Mouse (Mus musculus) inflammation-experienced regulatory T-cells, adult 6 months (primary cell): ENCODE measurements around the gene Cflar. TPM values are rescaled to one million over a fixed set of nuclear protein-coding genes. Genes with fewer than 3 reads are reported as not detected.

Experiments
- ATAC-seq: one replicate; pipeline ENCODE4 v1.8.0; 2017
- polyA plus RNA-seq, 3 experiments: library from polyadenylated mRNA; unstranded; fragments of 100-300 nt; shearing (Covaris generic); gene quantifications; one replicate each; pipeline ENCODE4 v1.2.1; 2017

Cflar gene
- polyA plus RNA-seq, 3 experiments from 2014 or later = 124 to 177 (median 175) TPM

GRCm38 (mm10) chr1:58712076-58713061 lies 1.1 kb downstream of the Cflar start:
- ATAC-seq = peak; percentile 67

- ATAC-seq = no peak
These were observed 2.0 kb downstream of the Cflar start for GRCm38 (mm10) chr1:58713081-58713892.

GRCm38 (mm10) chr1:58713893-58714231 lies 2.6 kb downstream of the Cflar start:
- ATAC-seq = no peak

GRCm38 (mm10) chr1:58714361-58714760 lies 3.1 kb downstream of the Cflar start:
- ATAC-seq = no peak

GRCm38 (mm10) chr1:58715536-58715935 lies 4.2 kb downstream of the Cflar start:
- no peak for ATAC-seq

- ATAC-seq = no peak
These were observed 5.0 kb downstream of the Cflar start for GRCm38 (mm10) chr1:58716162-58716882.

GRCm38 (mm10) chr1:58716883-58717220 lies 5.5 kb downstream of the Cflar start:
- ATAC-seq = no peak

GRCm38 (mm10) chr1:58717589-58718270 lies 6.4 kb downstream of the Cflar start:
- ATAC-seq = no peak

- no peak for ATAC-seq
These were observed 8.1 kb downstream of the Cflar start for GRCm38 (mm10) chr1:58719356-58719945.

GRCm38 (mm10) chr1:58720090-58720489 lies 8.8 kb downstream of the Cflar start:
- no peak for ATAC-seq

- peak; percentile 73 for ATAC-seq
These were observed 9.7 kb downstream of the Cflar start for GRCm38 (mm10) chr1:58720988-58721387.

- peak; percentile 26 for ATAC-seq
These were observed 11.0 kb downstream of the Cflar start for GRCm38 (mm10) chr1:58722115-58722938.

- no peak for ATAC-seq
These were observed 11.9 kb downstream of the Cflar start for GRCm38 (mm10) chr1:58723062-58723808.

- no peak for ATAC-seq
These were observed 12.6 kb downstream of the Cflar start for GRCm38 (mm10) chr1:58723809-58724405.

- ATAC-seq = no peak
These were observed 13.2 kb downstream of the Cflar start for GRCm38 (mm10) chr1:58724533-58724932.

- no peak for ATAC-seq
These were observed 13.8 kb downstream of the Cflar start for GRCm38 (mm10) chr1:58725095-58725494.

GRCm38 (mm10) chr1:58725767-58726166 lies 14.5 kb downstream of the Cflar start:
- peak; percentile 20 for ATAC-seq

GRCm38 (mm10) chr1:58727019-58727746 lies 15.9 kb downstream of the Cflar start:
- ATAC-seq = peak; percentile 44
